Mouse (Mus musculus): ENCODE data around the gene Adamtsl1. TPM values are rescaled to one million over a fixed set of nuclear protein-coding genes. Genes with fewer than 3 reads are reported as not detected.

Adamtsl1 gene
- polyA plus RNA-seq, 1 experiment from 2014 or later = 0.38 TPM

- no peak for ATAC-seq
Observed at GRCm38 (mm10) chr4:86309178-86309577, 795.2 kb downstream of the Adamtsl1 start.

DNA sequence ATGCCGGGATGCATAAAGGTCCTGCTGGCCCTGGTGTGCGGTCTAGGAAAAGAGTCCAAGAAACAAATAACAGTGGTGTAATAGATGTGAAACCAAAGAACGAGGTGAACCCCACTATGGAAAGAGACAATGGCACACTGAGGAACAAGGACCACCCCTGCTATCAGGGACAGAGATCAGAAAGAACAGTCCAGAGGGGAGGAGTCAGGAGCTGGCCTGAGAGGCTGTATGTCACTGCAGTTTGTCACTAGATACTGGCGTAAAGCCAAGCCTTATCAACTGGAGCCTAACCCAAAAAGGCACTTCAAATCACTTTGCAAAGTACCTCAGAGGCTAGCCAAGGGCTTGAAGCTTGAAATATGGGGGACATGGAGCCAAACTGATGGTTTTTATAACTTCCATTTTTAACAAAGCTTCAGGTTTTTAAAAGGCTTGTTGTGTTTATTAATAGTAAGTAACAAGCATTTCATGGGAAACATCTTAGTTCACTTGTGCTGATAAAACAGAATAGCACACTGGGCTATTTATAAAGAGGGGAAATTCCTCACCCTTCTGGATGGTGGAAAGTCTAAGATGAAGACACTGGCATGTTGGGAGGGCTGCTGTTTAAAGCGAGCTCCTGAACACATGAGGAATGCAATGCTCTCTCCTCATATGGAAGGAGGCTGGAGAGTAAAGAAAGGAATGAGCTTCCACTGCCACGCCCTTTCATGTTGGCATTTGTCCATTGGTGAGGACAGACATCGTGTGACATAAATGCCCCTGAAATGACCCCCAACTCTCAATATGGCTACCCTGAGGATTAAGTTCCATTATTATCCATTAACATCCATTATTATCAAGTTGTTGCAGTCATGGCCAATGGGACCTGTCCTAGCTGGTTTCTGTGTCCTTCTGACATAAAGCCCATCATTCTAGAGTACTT, 797.1 kb downstream of the Adamtsl1 start:
- H3K9ac ChIP-seq (replicated peaks) = no peak overlapping the region
- no peak overlapping the region for H3K4me3 ChIP-seq (ENCODE audit: low read depth, low read length)
- H3K4me1 ChIP-seq (ENCODE audit: insufficient read depth) = no peaks in the 10 kb centered on the region
- WGBS (ENCODE audit: insufficient replicate concordance) = 59% methylated on average over 7 of the region's 7 CpGs
- no peak overlapping the region for H3K4me2 ChIP-seq (ENCODE audit: low read depth, low read length)
- no peak for TF ChIP-seq CTCF (IDR thresholded peaks at IDR 0.05; ENCODE audit: low read depth)
- TF ChIP-seq EP300 (IDR thresholded peaks at IDR 0.05; ENCODE audit: low read depth) = no peak
- H3K36me3 ChIP-seq (replicated peaks; ENCODE audit: insufficient read depth, low read length) = no peaks in the 10 kb centered on the region
- H3K27me3 ChIP-seq (ENCODE audit: insufficient read depth, low read length) = no peaks in the 10 kb centered on the region
- H3K27ac ChIP-seq (ENCODE audit: low read depth) = no peak overlapping the region
- ATAC-seq (no peak), DNase-seq (no peak)
- no peaks in the 10 kb centered on the region for H3K9me3 ChIP-seq (ENCODE audit: low read length)

More at GRCm38 (mm10) chr4:86309178-86309577, 795.2 kb downstream of the Adamtsl1 start:
- WGBS (ENCODE audit: insufficient replicate concordance) = 72% methylated on average over 2 of the region's 2 CpGs
- no peak overlapping the region for H3K4me3 ChIP-seq (ENCODE audit: low read depth, low read length)
- no peak overlapping the region for H3K27ac ChIP-seq (ENCODE audit: low read depth)
- H3K27me3 ChIP-seq (ENCODE audit: insufficient read depth, low read length) = no peaks in the 10 kb centered on the region
- H3K4me1 ChIP-seq (ENCODE audit: insufficient read depth) = no peaks in the 10 kb centered on the region
- TF ChIP-seq CTCF (IDR thresholded peaks at IDR 0.05; ENCODE audit: low read depth) = no peak
- no peak for TF ChIP-seq EP300 (IDR thresholded peaks at IDR 0.05; ENCODE audit: low read depth)
- H3K4me2 ChIP-seq (ENCODE audit: low read depth, low read length) = no peak overlapping the region
- no peaks in the 10 kb centered on the region for H3K36me3 ChIP-seq (replicated peaks; ENCODE audit: insufficient read depth, low read length)
- no peaks in the 10 kb centered on the region for H3K9me3 ChIP-seq (ENCODE audit: low read length)
- no peak for DNase-seq
- no peak overlapping the region for H3K9ac ChIP-seq (replicated peaks)

- 71% methylated on average over 2 of the region's 2 CpGs for whole genome bisulfite sequencing (ENCODE audit: insufficient replicate concordance)
- no peak overlapping the region for H3K4me3 ChIP-seq (ENCODE audit: low read depth, low read length)
- TF ChIP-seq CTCF (IDR thresholded peaks at IDR 0.05; ENCODE audit: low read depth) (no peak), EP300 (IDR thresholded peaks at IDR 0.05; ENCODE audit: low read depth) (no peak)
Observed at GRCm38 (mm10) chr4:86312366-86312765, 798.4 kb downstream of the Adamtsl1 start.

GRCm38 (mm10) chr4:86314442-86314841, 800.5 kb downstream of the Adamtsl1 start:
- Histone ChIP-seq H3K36me3 (replicated peaks; ENCODE audit: insufficient read depth, low read length) (no peaks in the 10 kb centered on the region), H3K27ac (ENCODE audit: low read depth) (no peak overlapping the region), H3K9me3 (ENCODE audit: low read length) (no peaks in the 10 kb centered on the region), H3K9ac (replicated peaks) (no peak overlapping the region), H3K4me2 (ENCODE audit: low read depth, low read length) (no peak overlapping the region), H3K4me3 (ENCODE audit: low read depth, low read length) (no peak overlapping the region), H3K27me3 (ENCODE audit: insufficient read depth, low read length) (no peaks in the 10 kb centered on the region), H3K4me1 (ENCODE audit: insufficient read depth) (no peaks in the 10 kb centered on the region)
- ATAC-seq (no peak), DNase-seq (no peak)
- TF ChIP-seq CTCF (IDR thresholded peaks at IDR 0.05; ENCODE audit: low read depth) (no peak), EP300 (IDR thresholded peaks at IDR 0.05; ENCODE audit: low read depth) (no peak)
- 79% methylated on average over 3 of the region's 3 CpGs for WGBS (ENCODE audit: insufficient replicate concordance)

More at GRCm38 (mm10) chr4:86312366-86312765, 798.4 kb downstream of the Adamtsl1 start:
- H3K36me3 ChIP-seq (replicated peaks; ENCODE audit: insufficient read depth, low read length) = no peaks in the 10 kb centered on the region
- H3K27me3 ChIP-seq (ENCODE audit: insufficient read depth, low read length) = no peaks in the 10 kb centered on the region
- no peak for ATAC-seq
- no peak overlapping the region for H3K4me2 ChIP-seq (ENCODE audit: low read depth, low read length)
- no peaks in the 10 kb centered on the region for H3K9me3 ChIP-seq (ENCODE audit: low read length)
- H3K27ac ChIP-seq (ENCODE audit: low read depth) = no peak overlapping the region
- no peak overlapping the region for H3K9ac ChIP-seq (replicated peaks)
- no peaks in the 10 kb centered on the region for H3K4me1 ChIP-seq (ENCODE audit: insufficient read depth)
- no peak for DNase-seq

DNA sequence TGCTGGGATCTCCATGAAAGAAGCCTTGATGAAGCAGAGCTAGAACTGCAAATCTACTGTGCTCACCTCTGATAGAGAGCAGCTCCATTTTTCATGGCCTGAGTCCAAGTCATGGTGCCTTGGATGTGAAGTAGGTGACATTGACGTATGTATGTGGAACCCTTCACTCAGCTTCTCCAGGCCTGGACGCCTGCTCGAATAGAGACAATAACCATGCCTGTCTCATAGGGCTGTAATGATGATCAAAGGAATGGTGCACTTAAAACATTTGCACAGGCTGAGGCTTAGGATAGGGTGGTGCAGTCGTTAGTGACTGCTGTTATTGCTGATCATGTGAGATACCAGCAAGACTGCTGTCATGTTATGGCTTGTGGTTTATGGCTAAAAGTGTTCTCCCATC, 801.1 kb downstream of the Adamtsl1 start:
- no peak for ATAC-seq
- TF ChIP-seq CTCF (IDR thresholded peaks at IDR 0.05; ENCODE audit: low read depth) = no peak
- TF ChIP-seq EP300 (IDR thresholded peaks at IDR 0.05; ENCODE audit: low read depth) = no peak
- no peak overlapping the region for H3K4me3 ChIP-seq (ENCODE audit: low read depth, low read length)

GRCm38 (mm10) chr4:86317916-86318542, 804.1 kb downstream of the Adamtsl1 start:
- Histone ChIP-seq H3K4me2 (ENCODE audit: low read depth, low read length) (no peak overlapping the region), H3K36me3 (replicated peaks; ENCODE audit: insufficient read depth, low read length) (no peaks in the 10 kb centered on the region), H3K4me3 (ENCODE audit: low read depth, low read length) (no peak overlapping the region), H3K9ac (replicated peaks) (no peak overlapping the region), H3K27ac (ENCODE audit: low read depth) (no peak overlapping the region), H3K27me3 (ENCODE audit: insufficient read depth, low read length) (no peaks in the 10 kb centered on the region), H3K4me1 (ENCODE audit: insufficient read depth) (no peaks in the 10 kb centered on the region), H3K9me3 (ENCODE audit: low read length) (no peaks in the 10 kb centered on the region)
- DNase-seq = no peak
- TF ChIP-seq CTCF (IDR thresholded peaks at IDR 0.05; ENCODE audit: low read depth) (no peak), EP300 (IDR thresholded peaks at IDR 0.05; ENCODE audit: low read depth) (no peak)
- ATAC-seq = no peak
- WGBS (ENCODE audit: insufficient replicate concordance) = 67% methylated on average over 3 of the region's 3 CpGs

More for the DNA sequence above, 801.1 kb downstream of the Adamtsl1 start:
- Histone ChIP-seq H3K4me1 (ENCODE audit: insufficient read depth) (no peaks in the 10 kb centered on the region), H3K9me3 (ENCODE audit: low read length) (no peaks in the 10 kb centered on the region), H3K9ac (replicated peaks) (no peak overlapping the region), H3K4me2 (ENCODE audit: low read depth, low read length) (no peak overlapping the region), H3K27ac (ENCODE audit: low read depth) (no peak overlapping the region), H3K36me3 (replicated peaks; ENCODE audit: insufficient read depth, low read length) (no peaks in the 10 kb centered on the region), H3K27me3 (ENCODE audit: insufficient read depth, low read length) (no peaks in the 10 kb centered on the region)
- no peak for DNase-seq
- WGBS (ENCODE audit: insufficient replicate concordance) = 73% methylated on average over 4 of the region's 4 CpGs

Measured in liver, postnatal 0 days (tissue).